Mouse (Mus musculus) spleen, adult 2 months (tissue): ENCODE data around the gene Cops4. TPM values are rescaled to one million over a fixed set of nuclear protein-coding genes. Genes with fewer than 3 reads are reported as not detected.
A peak's percentile ranks its signal among the peaks of the same experiment; 100 is the strongest.

ENCODE experiments used
- DNase-seq, 2 experiments: peaks; one replicate each; pipeline versions ENCODE4 v3.0.0 to v3.0.0-alpha.2; 2012 to 2021; ENCODE audit warnings: low spot score in 2 of 2, low read depth in 1 of 2
- H3K27ac ChIP-seq: fragments of 200-500 bp; 2 replicates; pipeline ENCODE4 v1.5.1; 2012; ENCODE audit warnings: low read length, inconsistent platforms; ENCODE audit not compliant: insufficient read depth
- H3K27me3 ChIP-seq: fragments of 200-500 bp; 2 replicates; pipeline ENCODE4 v1.6.1; 2012; ENCODE audit warnings: mild to moderate bottlenecking, moderate library complexity, low read length, inconsistent platforms; ENCODE audit not compliant: control insufficient read depth, insufficient read depth
- H3K36me3 ChIP-seq: fragments of 200-500 bp; 2 replicates; pipeline ENCODE4 v1.6.1; 2012; ENCODE audit warnings: mild to moderate bottlenecking, low read length, inconsistent platforms; ENCODE audit not compliant: control insufficient read depth, insufficient read depth
- H3K4me1 ChIP-seq: fragments of 200-500 bp; 2 replicates; pipeline ENCODE4 v1.6.1; 2011; ENCODE audit warnings: inconsistent platforms; ENCODE audit not compliant: control insufficient read depth, insufficient read depth, insufficient read length
- H3K4me3 ChIP-seq: fragments of 200-500 bp; 2 replicates; pipeline ENCODE4 v1.5.1; 2011; ENCODE audit warnings: mild to moderate bottlenecking, inconsistent platforms; ENCODE audit not compliant: insufficient read depth, insufficient read length; ENCODE audit errors: extremely low read depth
- CTCF ChIP-seq: fragments of 200-500 bp; IDR thresholded peaks from 2 replicates; pipeline ENCODE4 v1.5.1; 2011; ENCODE audit warnings: mild to moderate bottlenecking, inconsistent platforms; ENCODE audit not compliant: insufficient read depth, insufficient read length, insufficient replicate concordance; ENCODE audit errors: extremely low read depth
- POLR2A ChIP-seq: fragments of 200-500 bp; IDR thresholded peaks from 2 replicates; pipeline ENCODE4 v1.6.1; 2011; ENCODE audit warnings: low read depth, low read length, inconsistent platforms
- WGBS: fragments of 180-500 bp; shearing (Covaris S2); methylation state at CpG from one replicate; pipeline ENCODE4 v1.1.7; 2018; 5-methylcytosine and 5-hydroxymethylcytosine counted together
- polyA plus RNA-seq: library from polyadenylated mRNA; depleted of rRNA; stranded (reverse); fragments of >200 nt; gene quantifications from 2 replicates; pipeline ENCODE4 v1.2.3, GENCODE M21; 2012

Gene Cops4
- polyA plus RNA-seq, 1 experiment: 9.9 TPM

DNA sequence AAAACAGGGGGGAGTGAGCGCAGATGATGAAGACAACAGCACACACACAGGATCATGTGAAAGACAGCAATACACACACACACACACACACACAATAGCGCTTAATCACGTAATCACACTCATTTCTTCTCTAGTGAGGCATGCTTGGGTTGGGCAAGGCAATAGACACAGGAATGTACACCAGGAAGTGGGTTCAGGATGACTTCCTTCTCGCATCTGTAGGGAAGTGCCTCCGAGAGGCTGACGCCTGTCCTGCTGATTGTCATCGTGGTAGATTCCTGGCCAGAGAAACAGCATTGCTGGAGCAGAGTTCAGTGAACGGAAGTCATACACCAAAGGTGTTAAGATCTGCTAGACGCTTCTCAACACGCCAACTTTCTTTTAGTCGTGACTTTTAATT is 8.9 kb upstream of the Cops4 start:
- Histone ChIP-seq H3K36me3 (no peaks in the 10 kb centered on the region), H3K27me3 (no peaks in the 10 kb centered on the region), H3K27ac (no peak overlapping the region), H3K4me3 (no peak overlapping the region), H3K4me1 (peaks cover 8% of the 10 kb centered on the region; the same call in 1 of the 2 replicates)
- TF ChIP-seq CTCF (no peak), POLR2A (no peak)
- WGBS: 25% methylated on average over 11 of the region's 11 CpGs
- DNase-seq: no peak

DNA sequence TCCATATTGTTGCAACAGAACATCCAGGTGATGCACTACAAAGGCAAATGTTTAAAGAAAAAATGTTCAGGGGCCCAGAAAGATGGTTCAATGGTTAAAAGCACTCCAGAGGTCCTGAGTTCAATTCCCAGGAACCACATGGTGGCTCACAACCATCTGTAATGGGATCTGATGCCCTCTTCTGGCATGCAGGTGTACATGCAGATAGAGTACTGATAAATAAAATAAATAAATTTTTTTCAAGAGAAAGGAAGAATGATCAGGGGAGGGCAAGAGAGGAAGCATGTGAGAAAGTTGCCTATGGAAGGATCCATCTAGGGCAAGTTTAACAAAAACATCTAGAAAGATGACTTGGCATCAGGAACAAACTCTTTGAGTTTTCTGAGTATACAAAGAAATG is 5.5 kb upstream of the Cops4 start:
- no peak for DNase-seq
- Histone ChIP-seq H3K4me1 (peaks cover 9% of the 10 kb centered on the region; the same call in 1 of the 2 replicates), H3K27ac (no peak overlapping the region), H3K36me3 (no peaks in the 10 kb centered on the region), H3K27me3 (no peaks in the 10 kb centered on the region), H3K4me3 (no peak overlapping the region)
- TF ChIP-seq POLR2A (no peak), CTCF (no peak)

DNA sequence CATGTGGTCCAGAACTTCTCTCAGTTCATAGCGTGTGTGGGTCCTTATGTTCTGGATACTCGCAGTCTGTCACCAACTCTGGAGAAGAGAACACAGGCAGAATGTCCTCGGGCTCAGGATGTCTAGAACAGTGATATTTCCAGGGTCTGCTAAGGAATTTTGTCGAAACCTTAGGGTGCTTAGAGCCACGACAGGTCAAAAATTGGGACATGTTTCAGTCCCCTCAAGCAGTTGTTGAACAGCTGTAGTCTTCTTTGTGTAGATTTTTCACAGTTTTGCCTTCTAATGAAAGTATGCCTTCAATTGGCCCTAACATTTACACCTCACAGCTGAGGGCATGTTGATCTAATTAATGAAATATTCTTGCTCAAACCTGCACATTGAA is 910 bp downstream of the Cops4 start:
- peaks cover 7% of the 10 kb centered on the region; the same call in 1 of the 2 replicates for H3K4me1 ChIP-seq
- DNase-seq: no peak
- H3K27me3 ChIP-seq: no peaks in the 10 kb centered on the region
- no peaks in the 10 kb centered on the region; the same call in 1 of the 2 replicates for H3K36me3 ChIP-seq
- peak overlapping the region; percentile 77 for H3K4me3 ChIP-seq
- TF ChIP-seq CTCF: no peak
- no peak for TF ChIP-seq POLR2A
- no peak overlapping the region for H3K27ac ChIP-seq
- 8% methylated on average over 5 of the region's 5 CpGs for WGBS

DNA sequence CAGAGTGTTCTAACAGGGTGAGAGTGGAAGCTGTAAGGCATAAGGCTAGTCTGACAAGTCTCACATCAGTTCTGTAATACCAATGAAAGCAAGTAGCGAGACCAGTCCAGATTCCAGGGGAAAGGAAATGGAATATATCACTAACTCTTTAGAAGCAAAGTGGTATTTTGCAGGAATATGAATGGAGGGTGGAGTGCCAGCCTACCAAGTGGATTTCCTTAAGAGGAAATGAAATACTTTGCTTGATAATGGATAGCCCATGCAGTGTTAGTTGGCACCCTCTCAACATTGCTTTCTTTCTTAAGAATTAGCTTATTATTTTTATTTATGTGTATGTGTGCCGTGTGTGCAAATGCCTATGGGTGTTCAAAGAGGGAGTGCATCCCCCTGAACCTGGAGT is 2.1 kb downstream of the Cops4 start:
- no peak for TF ChIP-seq POLR2A
- no peak for TF ChIP-seq CTCF
- WGBS: 89% methylated on average over 2 of the region's 2 CpGs
- peaks cover 9% of the 10 kb centered on the region; the same call in 1 of the 2 replicates for H3K4me1 ChIP-seq
- H3K27ac ChIP-seq: no peak overlapping the region
- H3K36me3 ChIP-seq: peaks cover 1% of the 10 kb centered on the region; the same call in 1 of the 2 replicates
- DNase-seq: no peak
- H3K4me3 ChIP-seq: no peak overlapping the region
- H3K27me3 ChIP-seq: no peaks in the 10 kb centered on the region

DNA sequence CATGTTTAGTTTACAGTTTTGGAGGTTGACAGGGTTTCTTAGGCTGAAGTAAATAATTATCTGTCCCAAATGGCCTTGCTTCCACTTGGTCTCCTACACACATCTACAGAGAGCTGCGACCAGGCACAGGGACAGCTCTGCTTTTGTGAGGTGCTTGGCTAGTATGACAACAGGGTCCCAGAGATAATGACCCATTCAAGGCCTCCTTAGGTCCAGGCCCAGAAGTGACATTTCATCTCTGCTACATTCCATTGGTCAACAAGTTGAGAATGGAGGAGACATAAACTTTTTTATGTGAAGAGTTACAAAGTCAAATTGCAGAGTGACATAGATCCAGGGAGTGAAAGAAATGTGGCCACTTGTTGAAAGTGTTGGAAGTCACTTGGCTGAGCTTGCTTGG is 5.2 kb downstream of the Cops4 start:
- 95% methylated on average over 1 of the region's 1 CpGs for WGBS
- no peak for DNase-seq
- no peak for TF ChIP-seq POLR2A
- TF ChIP-seq CTCF: no peak
- H3K27ac ChIP-seq: no peak overlapping the region
- H3K36me3 ChIP-seq: peaks cover 1% of the 10 kb centered on the region; the same call in 1 of the 2 replicates
- H3K27me3 ChIP-seq: no peaks in the 10 kb centered on the region
- no peak overlapping the region for H3K4me3 ChIP-seq
- peaks cover 10% of the 10 kb centered on the region for H3K4me1 ChIP-seq

DNA sequence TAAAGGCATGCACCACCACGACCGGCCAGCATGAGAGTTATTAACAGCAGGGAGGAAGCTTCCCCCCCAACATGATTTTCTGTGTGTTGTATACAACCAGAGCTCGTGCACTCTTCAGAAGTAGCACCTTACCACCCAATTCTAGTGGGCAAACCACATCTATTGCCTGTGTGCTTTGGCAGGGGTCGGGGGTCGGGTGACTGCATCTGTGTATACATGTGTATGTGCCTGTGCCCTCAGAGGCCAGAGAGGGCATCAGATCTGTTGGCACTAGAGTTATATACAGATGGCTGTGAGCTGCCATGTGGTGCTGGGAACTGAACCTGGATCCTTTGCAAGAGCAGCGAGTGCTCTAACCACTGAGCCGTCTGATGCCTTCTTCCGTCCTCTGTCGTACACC is 6.8 kb downstream of the Cops4 start:
- TF ChIP-seq CTCF: no peak
- TF ChIP-seq POLR2A: no peak
- 91% methylated on average over 9 of the region's 9 CpGs for WGBS
- peaks cover 11% of the 10 kb centered on the region for H3K36me3 ChIP-seq
- H3K27ac ChIP-seq: no peak overlapping the region
- H3K27me3 ChIP-seq: no peaks in the 10 kb centered on the region
- no peak overlapping the region for H3K4me3 ChIP-seq
- H3K4me1 ChIP-seq: peaks cover 5% of the 10 kb centered on the region
- no peak for DNase-seq

DNA sequence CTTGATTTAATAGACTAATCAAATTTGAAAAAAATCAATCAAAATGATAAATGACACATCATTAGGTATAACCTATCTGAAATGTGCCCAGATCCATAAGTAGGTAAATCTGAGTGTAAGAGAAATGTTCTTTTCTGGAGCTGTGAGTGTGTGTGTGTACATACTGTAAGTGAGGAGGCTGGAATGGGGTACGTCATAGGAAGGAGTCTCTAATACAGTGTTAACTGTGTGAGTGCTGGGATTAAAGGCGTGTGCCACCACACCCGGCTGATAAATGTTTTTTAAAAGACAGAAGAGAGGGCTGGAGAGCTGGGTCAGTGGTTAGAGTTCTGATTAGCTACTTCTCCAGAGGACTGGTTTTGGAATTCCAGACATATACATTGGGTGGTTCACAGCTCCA is 7.5 kb downstream of the Cops4 start:
- H3K27me3 ChIP-seq: no peaks in the 10 kb centered on the region
- peaks cover 5% of the 10 kb centered on the region for H3K4me1 ChIP-seq
- H3K36me3 ChIP-seq: peaks cover 18% of the 10 kb centered on the region
- no peak for TF ChIP-seq POLR2A
- TF ChIP-seq CTCF: no peak
- H3K27ac ChIP-seq: peak overlapping the region; percentile 21; the same call in 1 of the 2 replicates
- DNase-seq: no peak
- 36% methylated on average over 3 of the region's 3 CpGs for WGBS
- H3K4me3 ChIP-seq: no peak overlapping the region
